Mouse (Mus musculus): Measurements from ENCODE around the gene Tmem120b.

GRCm38 (mm10) chr5:123059757-123060520, 8.3 kb upstream of the Tmem120b start:
- no peak for TF ChIP-seq CTCF (IDR thresholded peaks at IDR 0.05; ENCODE audit: borderline replicate concordance, insufficient read depth, low read length)
- no peak for TF ChIP-seq POLR2A (IDR thresholded peaks at IDR 0.05; ENCODE audit: low read depth, low read length)
